Mouse (Mus musculus) ES-Bruce4 (cell line): ENCODE data around the gene Lsm3.

Source experiments
- CTCF ChIP-seq: IDR thresholded peaks from one replicate; pipeline ENCODE4 v1.8.1; 2011; ENCODE audit warnings: low read depth, low read length
- EP300 ChIP-seq: IDR thresholded peaks from 2 replicates; pipeline ENCODE4 v1.6.1; 2011; ENCODE audit warnings: low read depth, low read length; ENCODE audit not compliant: insufficient read depth
- POLR2A ChIP-seq: IDR thresholded peaks from one replicate; pipeline ENCODE4 v1.8.1; 2011; ENCODE audit warnings: low read length; ENCODE audit not compliant: insufficient read depth

- TF ChIP-seq CTCF (no peak), POLR2A (no peak), EP300 (no peak)
These were observed 19.5 kb downstream of the Lsm3 start for GRCm38 (mm10) chr6:91535231-91535630.
